Mouse (Mus musculus) megakaryocyte-erythroid progenitor cell, adult 5-6 weeks (primary cell): ENCODE data around the gene Dstyk. TPM values are rescaled to one million over a fixed set of nuclear protein-coding genes. Genes with fewer than 3 reads are reported as not detected.

Experiments
- ATAC-seq: replicated peaks from 2 replicates; pipeline ENCODE4 v1.8.0; 2016; ENCODE audit warnings: mild to moderate bottlenecking, inconsistent platforms; ENCODE audit not compliant: severe bottlenecking, poor library complexity, low FRiP score, low TSS enrichment
- total RNA-seq, 2 experiments: library from RNA; stranded (forward) in 1 of 2; stranded (reverse) in 1 of 2; fragments of 200-1000, 215-1000 nt in 1 of 2; fragments of >200 nt in 1 of 2; fragmentation: Nextera tagmentation in 1 of 2; gene quantifications; 2 replicates each; pipeline ENCODE4 v1.2.3; 2014 to 2017

Dstyk gene
- total RNA-seq, 2 experiments from 2014 or later, result 3.8 to 5.1 TPM

DNA sequence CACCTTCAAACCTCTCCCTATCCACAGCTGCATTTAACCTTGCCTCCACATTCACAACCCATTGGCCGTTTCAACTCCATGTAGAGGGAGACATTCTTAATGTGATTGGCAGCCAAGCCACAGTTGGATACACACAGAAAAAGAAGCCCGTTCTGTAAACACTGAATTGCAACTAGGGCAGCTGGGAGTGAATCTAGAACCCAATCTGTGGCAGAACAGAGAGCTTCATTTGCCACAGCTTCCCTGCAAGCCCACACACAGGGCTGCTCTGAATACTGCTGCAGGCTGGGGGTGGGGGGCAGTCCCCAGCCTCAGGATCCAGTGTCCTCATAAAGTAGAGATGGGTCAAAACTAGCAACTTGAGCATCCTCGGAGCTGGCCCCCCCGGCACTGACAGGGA lies 31.1 kb upstream of the Dstyk start:
- ATAC-seq, result no peak

DNA sequence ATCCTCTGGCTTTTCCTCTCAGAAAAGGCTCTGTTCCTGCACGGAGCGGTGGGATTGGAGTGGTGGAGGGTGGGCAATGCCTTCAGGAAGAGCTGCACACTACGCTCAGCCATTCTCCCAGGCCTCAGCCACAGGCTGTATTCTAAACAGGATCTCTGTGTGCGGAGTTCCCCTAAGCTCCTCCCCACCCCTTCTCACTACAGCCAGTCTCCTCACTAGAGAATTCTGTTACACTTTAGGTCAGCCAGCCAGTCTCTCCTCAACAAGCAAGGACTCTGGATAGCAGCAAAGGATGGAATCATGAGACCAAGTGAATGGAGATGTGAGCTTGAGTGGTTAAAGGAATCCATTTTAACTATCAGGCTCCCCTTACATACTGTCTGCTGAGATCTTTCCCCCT lies 29.4 kb upstream of the Dstyk start:
- peak; percentile 6; the same call in 1 of the 2 replicates for ATAC-seq

DNA sequence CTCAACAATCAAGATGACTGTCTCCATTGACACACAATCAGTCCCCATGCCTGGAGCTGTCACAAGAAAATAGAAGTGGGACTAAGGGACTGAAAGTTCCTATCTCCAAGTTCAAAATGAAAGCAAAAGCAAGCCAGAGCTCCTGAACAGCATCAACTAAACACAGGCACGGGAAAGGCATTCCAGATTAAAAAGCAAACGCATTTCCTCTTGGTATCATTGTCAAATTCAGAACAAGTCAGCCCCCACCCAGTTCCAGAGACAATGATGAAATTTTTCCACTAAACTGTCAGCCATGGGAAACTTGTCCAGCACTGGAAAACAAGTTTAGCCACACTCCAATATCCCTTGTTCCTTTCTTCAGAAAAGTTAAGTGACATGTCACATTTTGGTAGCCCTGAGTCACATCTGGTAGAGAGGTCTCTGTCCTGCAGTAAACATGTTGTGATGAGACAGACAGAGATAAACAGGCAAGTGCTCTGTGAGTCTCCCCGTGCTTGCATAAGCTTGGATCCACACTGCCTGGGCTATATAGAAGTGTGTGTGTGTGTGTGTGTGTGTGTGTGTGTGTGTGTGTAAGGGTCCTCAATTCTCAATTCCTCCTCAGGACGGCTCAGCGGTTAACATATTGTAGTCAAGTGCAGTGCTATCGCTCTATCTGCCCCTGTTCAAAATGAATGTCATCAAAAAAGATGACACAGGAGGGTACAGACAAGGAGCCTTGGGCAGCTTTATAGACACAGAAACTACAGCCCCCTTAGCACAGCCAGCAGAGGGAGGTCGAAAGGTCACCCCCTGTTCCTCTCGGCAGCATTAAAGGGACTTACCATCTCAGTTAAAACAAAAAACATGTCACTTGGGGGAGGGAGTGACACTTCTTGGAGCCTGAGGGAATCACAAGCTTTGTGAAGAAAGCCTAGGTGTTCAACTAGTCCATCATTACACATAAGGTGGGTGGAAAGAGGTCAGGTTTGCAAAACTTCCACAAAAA lies 28.2 kb upstream of the Dstyk start:
- ATAC-seq, result 0 out of 2 replicates have a peak, but pooled peaks have one; percentile 36

DNA sequence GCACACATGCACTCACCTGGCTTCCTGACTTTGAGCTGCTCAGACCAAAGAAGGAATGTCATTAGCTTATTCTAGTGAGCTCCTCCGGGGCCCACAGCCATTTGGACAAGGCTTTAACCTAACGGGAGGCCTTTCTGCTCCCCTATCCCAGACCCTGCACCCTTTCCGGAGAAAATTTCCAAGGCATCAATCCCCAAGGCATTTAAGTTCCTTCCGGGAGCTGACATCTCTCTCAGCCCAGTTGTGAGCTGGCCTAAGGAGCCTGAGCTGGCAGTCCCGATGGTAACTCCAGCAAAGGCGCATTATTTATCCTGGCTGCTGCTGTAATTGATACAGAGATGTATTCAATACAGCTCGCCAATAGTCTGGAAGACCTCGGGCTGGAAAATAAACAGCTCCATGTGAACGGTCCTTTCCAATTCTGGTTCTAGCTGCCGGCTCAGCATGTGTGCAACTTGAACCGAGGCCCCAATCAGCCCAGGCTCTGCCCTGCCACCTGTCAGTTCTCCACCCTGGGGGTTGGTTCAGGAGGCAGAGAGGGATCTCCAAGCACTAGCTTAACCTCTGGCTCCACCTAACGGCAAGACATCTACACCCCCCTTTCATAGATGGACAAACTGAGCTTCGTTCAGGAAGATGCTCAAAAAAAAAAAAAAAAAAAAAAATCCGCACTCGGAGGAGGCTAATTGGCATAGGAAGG lies 27.3 kb upstream of the Dstyk start:
- peak; percentile 83 for ATAC-seq

DNA sequence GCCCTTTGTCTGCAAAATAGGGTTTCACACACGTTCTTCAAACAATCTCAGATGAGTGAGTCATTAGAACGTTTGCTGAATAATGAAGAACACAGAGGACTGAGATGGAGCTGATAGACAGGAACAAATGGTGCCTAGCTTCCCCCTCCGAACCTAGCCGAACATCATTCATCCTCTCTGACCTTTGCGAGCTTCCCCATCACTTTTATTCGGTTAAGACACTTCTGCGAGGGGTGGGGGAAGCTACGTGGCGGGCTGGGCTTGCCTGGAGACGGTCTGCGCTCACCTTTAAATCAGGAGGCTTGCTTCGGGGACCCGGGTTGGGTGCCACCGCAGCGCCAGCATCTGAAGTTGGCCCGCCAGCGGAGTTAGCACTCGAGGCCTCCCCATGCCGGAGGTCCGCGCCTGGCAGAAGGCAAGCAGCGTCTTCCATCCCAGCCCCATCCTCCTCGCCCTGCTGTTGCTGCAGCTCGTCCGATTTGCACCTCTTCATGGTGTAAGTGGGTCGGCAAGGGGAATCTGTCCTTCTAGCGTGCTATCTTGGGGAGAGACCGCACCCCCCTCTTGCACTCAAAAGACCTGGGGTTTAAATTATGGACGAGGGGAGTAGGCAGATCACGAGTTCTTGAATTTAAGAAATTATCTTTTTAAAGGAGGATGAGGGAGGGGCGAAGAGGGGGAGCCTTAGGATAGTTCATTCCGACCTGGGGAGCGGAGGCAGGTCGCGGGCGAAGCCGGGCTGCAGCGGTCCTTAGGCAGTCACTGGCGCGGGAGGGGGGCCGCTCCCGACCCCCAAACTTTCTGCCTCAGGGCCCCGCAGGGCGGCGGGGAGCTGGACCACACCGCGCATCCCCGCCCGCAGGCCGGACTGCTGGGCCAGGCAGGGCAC lies 26.4 kb upstream of the Dstyk start, which contains the start of gene Tmcc2:
TSS of gene Tmcc2 (minus strand) at position 591 of the 889 bp plus-strand sequence.
- ATAC-seq, result 0 out of 2 replicates have a peak, but pooled peaks have one; percentile 8

DNA sequence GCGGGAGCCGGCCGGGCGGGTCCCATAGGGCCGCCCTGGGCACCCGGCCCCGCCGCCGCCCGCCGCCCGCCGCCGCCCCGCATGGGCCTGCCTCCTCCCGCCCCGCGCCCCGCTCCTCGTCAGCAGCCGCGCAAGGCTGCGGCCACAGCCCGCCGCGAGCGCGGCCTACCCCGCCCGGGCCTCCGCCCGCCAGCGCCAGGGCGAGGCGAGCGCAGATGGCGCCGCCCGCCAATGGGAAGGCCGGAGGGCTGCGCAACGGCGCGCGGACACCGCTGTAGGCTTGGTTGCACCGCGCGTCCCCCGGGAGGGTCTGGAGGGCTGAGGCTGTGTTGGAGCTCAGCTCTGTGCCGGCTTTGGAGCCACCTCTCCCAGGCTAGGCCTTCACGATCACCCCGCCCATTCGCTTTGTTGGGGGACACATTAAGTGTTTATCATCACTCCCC lies 25.8 kb upstream of the Dstyk start:
- 0 out of 2 replicates have a peak, but pooled peaks have one; percentile 17 for ATAC-seq

DNA sequence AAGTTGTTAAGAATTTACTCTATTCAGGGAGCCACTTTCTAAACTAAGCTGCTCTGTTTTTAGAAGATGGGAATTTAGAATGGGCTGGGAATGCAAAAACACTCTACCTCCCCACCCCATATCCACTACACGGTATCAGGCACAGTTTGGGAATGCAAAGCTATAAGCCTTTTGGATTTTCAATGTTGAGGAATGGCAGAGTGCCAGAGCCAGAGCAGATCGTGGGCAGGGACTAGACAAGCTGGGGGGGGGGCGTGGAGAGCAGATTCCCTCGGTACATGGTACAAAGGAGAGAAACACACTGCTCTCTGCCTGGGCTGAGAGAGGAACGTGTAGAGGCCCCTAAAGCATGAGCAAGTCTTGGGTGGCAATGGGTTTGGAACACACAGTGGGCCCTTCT lies 24.5 kb upstream of the Dstyk start:
- ATAC-seq, result no peak

DNA sequence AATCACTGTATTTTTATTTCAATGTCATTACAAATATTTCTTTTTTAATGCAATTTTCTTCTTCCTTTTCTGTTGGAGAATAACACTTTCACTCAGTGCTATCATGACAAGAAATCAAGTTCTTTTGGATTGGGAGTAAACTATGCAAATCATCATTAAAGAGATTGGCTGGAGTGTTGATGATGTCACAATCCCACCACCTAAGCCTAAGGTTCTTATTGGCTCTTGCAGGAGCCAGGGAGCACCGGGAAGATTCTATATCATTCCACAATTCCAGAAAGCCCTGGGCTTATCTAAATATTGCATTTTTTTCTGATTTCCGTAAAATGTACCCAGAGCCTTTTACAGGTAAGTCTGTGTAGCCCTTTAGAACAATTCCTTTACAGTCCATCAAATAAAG lies 20.6 kb upstream of the Dstyk start:
- no peak for ATAC-seq

DNA sequence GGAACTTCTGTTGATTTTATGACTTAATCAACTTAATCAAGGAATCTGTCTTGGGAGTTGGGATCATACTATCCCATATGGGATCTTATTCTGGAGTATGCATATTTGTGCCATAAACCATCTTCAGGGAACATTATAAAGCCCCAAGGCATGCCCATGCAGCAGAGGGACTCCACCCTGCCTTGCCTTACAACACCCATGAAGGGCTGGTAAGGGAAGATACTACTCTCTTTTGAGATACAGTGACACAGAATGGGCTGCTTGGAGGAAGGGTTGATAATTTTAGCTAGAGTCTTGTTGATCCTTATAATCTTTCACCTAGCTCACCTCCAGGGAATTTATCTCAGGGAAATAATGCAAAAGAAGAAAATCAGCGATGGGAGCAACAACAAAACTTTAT lies 16.8 kb upstream of the Dstyk start:
- ATAC-seq, result peak; percentile 87

DNA sequence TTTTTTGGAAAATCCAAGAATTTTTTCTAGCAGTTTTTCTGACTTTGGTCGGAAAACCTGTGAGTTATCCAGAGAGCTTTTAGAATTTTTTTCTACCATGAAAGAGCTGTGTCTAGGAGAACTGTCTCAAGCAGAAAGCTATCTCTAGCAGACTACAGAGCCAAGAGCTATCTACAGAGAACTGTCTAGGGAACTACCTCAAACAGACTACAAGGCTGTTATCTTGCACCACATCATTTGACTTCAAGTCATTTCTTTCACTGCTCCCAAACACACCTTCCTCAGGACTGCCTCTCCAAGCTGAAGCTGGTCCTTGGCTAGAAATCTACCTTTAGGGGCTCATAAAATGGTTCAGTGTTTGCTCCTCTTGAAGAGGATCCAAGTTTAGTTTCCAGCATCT lies 15.5 kb upstream of the Dstyk start:
- ATAC-seq, result no peak

DNA sequence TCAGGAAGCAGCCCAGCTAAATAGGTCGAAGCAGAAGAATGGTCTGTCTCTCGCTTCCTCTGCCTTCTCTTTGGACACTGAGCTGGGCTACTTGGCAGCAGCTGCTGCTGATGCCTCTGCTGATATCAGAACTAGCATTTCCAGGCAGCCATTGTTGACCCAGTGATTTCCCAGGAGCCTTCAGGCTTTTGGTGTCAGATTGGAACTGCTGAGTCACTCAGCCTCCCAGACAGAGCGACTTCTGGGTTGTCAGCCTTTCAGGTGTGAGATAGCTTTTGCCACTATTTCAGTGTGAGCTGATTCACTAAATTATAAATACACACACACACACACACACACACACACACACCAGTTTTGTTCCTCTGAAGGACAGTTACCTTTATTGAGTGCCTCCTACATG lies 6.7 kb upstream of the Dstyk start:
- ATAC-seq, result peak; percentile 81

DNA sequence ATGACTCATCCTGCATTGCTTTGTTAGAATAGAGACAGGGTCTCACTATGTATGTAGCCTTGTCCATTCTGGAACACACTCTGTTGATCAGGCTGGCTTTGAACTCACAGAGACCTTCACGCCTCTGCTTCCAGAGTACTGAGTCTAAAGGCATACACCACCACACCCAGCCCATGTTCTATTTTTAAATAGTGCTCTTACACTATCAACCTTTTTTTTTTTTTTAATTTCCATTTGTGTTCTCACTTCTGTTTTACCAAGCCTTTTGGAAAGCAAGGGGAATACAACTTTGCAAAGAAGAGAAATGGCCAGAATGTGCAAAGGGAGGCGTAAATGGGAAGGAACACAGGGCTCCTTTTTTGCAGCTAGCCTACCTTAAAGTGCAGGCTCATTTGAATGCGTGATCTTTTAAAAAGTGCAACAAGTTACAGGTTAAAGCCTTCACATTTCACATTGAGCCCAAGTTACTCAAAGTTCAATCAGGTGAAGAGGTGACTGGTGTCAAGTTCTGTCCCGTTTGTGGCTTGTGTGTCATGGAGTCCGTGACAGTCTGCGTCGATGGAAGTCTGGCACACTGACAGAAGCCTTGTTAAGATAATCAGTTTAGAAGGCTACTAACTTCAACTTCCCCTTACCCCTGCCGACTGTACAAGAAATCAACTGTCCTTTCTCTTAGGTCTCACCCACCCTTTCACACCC lies 962 bp upstream of the Dstyk start:
- 0 out of 2 replicates have a peak, but pooled peaks have one; percentile 36 for ATAC-seq

DNA sequence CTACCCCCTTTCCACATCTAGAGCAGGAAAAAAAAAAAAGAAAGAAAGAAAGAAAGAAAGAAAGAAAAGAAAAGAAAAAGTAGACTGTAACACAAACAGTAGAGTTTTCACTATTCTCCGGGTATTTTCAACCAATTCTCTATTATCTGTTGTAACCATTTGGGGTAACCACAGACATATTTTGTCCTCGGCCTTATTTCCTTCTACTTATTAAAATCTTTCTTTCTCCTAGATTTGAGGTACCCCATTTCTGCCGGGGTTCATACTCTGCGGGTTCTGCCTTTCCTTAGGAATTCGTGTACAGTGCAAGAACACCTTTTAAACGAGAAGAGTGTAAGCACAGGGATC lies 438 bp upstream of the Dstyk start:
- ATAC-seq, result peak; percentile 3; the same call in 1 of the 2 replicates

DNA sequence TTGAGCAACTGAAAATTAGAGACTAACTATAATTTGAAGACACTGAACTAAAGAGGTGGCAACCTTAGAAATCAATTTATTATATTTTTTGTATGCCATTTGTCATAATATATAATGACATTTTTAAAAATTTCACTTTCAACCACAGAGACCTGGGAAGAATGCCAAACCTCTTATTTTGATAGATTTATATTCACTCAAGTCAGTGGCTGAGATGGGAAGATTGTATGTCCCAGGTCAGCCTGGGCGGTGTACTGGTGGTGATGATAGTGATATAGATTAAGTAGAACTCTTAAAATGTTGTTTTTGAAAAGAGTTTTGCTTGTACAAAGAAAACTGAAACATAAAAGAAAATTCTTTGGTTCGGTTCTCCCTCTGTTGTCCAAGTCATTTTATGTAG lies 2.9 kb downstream of the Dstyk start:
- ATAC-seq, result 0 out of 2 replicates have a peak, but pooled peaks have one; percentile 26

DNA sequence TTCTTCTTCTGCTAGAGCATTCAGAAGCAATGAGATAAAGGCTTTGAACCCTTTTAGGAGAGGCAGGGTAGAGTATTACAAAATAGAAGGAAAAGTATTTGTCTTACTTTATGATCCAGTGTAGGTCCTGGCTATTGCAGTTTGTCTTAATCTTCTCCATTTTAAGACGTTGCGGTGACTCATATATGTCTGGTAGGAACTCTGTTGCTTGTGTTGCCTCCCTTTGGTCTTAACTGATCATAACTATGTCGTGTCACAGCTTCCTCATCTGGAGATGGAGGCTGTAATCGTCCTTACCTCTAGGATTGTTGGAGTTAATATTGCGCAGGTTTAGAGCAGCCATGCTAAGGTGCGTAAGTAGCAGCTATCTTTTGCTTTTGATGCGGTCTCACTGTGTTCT lies 3.3 kb downstream of the Dstyk start:
- ATAC-seq, result 0 out of 2 replicates have a peak, but pooled peaks have one; percentile 10

DNA sequence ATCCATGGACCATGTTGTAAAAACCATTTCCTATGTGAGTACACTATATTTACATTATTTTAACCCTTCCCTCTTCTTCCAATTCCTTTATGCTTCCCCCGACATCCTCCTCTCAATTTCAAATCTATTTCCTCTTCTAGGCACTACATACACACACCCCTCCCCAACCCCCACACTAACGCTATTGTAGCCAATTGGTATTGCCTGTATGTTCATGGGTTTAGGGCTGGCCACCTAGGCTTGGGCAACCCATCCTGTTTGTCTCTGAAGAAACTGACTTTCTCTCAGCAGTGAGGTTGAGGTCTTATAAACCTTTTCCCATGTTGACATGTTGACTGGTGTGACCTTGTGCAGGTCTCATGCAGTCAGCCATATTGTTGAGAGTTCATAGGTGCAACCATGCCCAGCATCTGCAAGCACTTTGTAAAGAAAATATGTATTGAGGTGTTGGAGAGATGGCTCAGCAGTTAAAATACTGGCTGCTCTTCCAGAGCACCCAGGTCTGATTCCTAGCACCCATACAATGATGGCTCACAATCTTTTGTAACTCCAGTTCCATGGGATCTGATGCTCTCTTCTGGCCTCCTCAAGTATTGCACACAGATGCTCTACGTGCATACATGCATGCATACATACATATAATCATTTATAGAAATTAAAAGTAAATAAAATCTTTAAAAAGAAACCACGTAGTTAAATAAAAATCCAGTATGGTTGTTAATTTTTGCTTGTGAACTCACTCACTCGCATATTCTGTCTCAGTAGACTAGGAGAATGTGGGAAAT lies 5.7 kb downstream of the Dstyk start:
- no peak for ATAC-seq

DNA sequence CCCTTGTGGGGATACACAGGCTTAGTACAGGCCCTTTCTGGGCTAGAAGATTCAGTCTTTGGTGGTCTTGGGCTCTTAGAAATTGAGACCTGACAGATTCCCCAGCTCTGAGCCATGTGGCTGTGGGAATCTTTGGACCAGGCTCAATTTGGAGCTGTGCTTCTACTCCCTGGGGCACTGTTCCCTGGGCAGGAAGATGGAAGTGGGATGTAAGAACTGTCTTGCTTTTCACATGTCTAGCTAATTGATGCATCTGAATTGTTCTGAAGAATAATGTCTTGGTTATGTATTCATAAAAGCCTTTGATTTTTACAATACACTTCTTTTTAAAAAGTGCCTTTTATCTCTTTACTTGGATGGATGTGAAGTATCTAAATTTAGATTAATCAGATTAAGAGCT lies 8.2 kb downstream of the Dstyk start:
- no peak for ATAC-seq

DNA sequence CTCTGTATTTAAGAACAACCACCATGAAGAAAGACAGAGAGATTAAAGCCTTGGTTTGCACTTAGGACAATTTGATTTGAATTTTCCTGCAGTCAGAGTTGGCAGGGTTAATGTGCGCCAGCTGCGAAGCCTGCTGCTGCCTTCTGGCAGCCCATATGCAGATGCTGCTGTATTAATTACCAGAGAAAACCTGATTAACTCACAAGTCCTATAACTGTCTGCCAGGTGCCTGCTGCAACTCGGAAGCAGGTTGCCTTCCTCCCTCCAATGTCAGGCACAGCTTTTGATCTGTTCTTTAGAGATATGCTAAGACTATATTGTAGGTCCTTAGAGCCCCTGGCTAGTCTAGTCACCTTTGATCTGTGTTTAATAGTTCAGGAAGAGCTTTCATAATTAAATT lies 13.5 kb downstream of the Dstyk start:
- ATAC-seq, result no peak
